Mouse (Mus musculus) midbrain, embryonic 15.5 days (tissue): ENCODE results near the gene Spin2-ps6. TPM values are rescaled to one million over a fixed set of nuclear protein-coding genes. Genes with fewer than 3 reads are reported as not detected.
"Not testable (repeated sequence)": the region's sequence is repeated elsewhere in the genome, so short reads cannot be mapped to it uniquely, and the experiment has no call there.

Experiments used
- ATAC-seq: fragments of 200-750 bp; cut with Nextera tagmentation; replicated peaks from 2 replicates; pipeline ENCODE4 v1.8.0; 2017; ENCODE audit warnings: moderate TSS enrichment
- H3K27ac ChIP-seq: fragments of 300-500 bp; sonication (generic); 2 replicates; pipeline ENCODE4 v1.5.1; 2015; ENCODE audit warnings: mild to moderate bottlenecking, inconsistent platforms
- H3K27me3 ChIP-seq: fragments of 300-500 bp; sonication (generic); replicated peaks from 2 replicates; pipeline ENCODE4 v1.6.1; 2015; ENCODE audit warnings: inconsistent platforms
- H3K36me3 ChIP-seq: fragments of 300-500 bp; sonication (generic); replicated peaks from 2 replicates; pipeline ENCODE4 v1.6.1; 2015; ENCODE audit warnings: inconsistent platforms
- H3K4me1 ChIP-seq: fragments of 300-500 bp; sonication (generic); 2 replicates; pipeline ENCODE4 v1.6.1; 2015; ENCODE audit warnings: inconsistent platforms
- H3K4me2 ChIP-seq: fragments of 300-500 bp; sonication (generic); 2 replicates; pipeline ENCODE4 v1.6.1; 2015; ENCODE audit warnings: inconsistent platforms, mild to moderate bottlenecking, moderate library complexity
- H3K4me3 ChIP-seq: fragments of 300-500 bp; sonication (generic); 2 replicates; pipeline ENCODE4 v1.5.1; 2015; ENCODE audit warnings: mild to moderate bottlenecking, inconsistent platforms
- H3K9ac ChIP-seq: fragments of 300-500 bp; sonication (generic); 2 replicates; pipeline ENCODE4 v1.6.1; 2015; ENCODE audit warnings: mild to moderate bottlenecking, inconsistent platforms
- H3K9me3 ChIP-seq: fragments of 300-500 bp; sonication (generic); 2 replicates; pipeline ENCODE4 v1.6.1; 2016; ENCODE audit warnings: inconsistent platforms
- WGBS: fragments of 180-500 bp; shearing (Covaris S2); methylation state at CpG from one replicate; pipeline ENCODE4 v1.1.7; 2015; ENCODE audit warnings: mixed read lengths; 5-methylcytosine and 5-hydroxymethylcytosine counted together
- polyA plus RNA-seq: library from polyadenylated mRNA; unstranded; fragments of >200 nt; fragmentation: Nextera tagmentation; extraction: Ambion mirVana; gene quantifications from 2 replicates; pipeline ENCODE4 v1.2.1, GENCODE M21; 2015

Spin2-ps6 gene
- not detected in 2 replicates for polyA plus RNA-seq

DNA sequence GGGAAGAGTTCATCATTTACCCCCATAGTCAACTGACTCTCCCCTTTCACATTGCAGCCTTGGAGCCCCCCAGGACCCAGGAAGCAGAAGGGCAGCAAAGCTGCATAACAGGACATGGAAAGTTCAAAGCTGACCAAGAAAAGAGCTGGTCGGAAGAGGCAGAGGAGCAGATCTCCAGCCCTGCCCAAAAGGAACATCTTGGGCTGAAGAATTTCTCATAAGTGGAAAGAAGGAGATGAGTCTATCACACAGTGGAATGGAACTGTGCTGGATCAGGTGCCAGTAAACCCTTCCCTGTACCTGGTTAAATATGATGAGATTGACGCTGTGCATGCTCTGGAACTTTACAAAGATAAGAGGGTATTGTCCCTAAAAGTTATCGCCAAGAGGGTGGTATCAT is at the start of gene Spin2-ps6:
TSS of gene Spin2-ps6 (plus strand) at position 301 of the 400 bp plus-strand sequence.
- H3K4me3 ChIP-seq, H3K4me2 ChIP-seq, H3K27ac ChIP-seq, H3K9me3 ChIP-seq, H3K36me3 ChIP-seq, H3K27me3 ChIP-seq, H3K9ac ChIP-seq, ATAC-seq, H3K4me1 ChIP-seq: not testable (repeated sequence)
- WGBS = 96% methylated on average over 2 of the region's 3 CpGs

Other genes with a start within 250 kb of the Spin2-ps6 start
- not detected in 2 replicates for gene Btbd35f12, start 78.5 kb downstream of the Spin2-ps6 start, polyA plus RNA-seq